Mouse (Mus musculus): Measurements from ENCODE around the gene Prim2. TPM values are rescaled to one million over a fixed set of nuclear protein-coding genes. Genes with fewer than 3 reads are reported as not detected.

Gene Prim2
- polyA plus RNA-seq, 1 experiment from 2014 or later, result 15.7 TPM

DNA sequence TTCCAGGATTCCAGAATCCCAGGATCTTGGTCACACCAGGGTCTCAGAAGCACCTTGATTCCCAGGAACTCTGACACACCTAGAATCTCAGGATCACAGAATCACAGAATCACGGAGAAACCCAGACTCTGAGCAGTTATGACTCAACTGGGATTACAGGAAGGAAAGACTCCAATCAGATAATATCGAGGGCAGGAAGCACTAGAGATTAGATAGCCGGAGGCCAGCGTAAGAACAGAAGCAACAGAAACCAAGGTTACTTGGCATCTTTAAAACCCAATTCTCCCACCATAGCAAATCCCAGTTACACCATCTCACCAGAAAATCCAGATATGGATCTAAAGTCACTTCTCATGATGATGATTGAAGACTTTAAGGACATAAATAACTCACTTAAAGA lies 113.0 kb downstream of the Prim2 start:
- H3K4me2 ChIP-seq (ENCODE audit: low read depth, low read length), result no peak overlapping the region
- WGBS (ENCODE audit: insufficient replicate concordance), result 39% methylated on average over 4 of the region's 4 CpGs
- no peaks in the 10 kb centered on the region for H3K36me3 ChIP-seq (replicated peaks; ENCODE audit: insufficient read depth, low read length)
- H3K9me3 ChIP-seq (ENCODE audit: low read length), result no peaks in the 10 kb centered on the region
- no peak overlapping the region for H3K27ac ChIP-seq (ENCODE audit: low read depth)
- no peak overlapping the region for H3K4me3 ChIP-seq (ENCODE audit: low read depth, low read length)
- DNase-seq (no peak), ATAC-seq (no peak)
- H3K9ac ChIP-seq (replicated peaks), result no peak overlapping the region
- TF ChIP-seq EP300 (IDR thresholded peaks at IDR 0.05; ENCODE audit: low read depth) (no peak), CTCF (IDR thresholded peaks at IDR 0.05; ENCODE audit: low read depth) (no peak)
- H3K4me1 ChIP-seq (ENCODE audit: insufficient read depth), result no peaks in the 10 kb centered on the region
- H3K27me3 ChIP-seq (ENCODE audit: insufficient read depth, low read length), result no peaks in the 10 kb centered on the region

GRCm38 (mm10) chr1:33555626-33556025 lies 114.0 kb downstream of the Prim2 start:
- Histone ChIP-seq H3K27me3 (ENCODE audit: insufficient read depth, low read length) (no peaks in the 10 kb centered on the region), H3K4me3 (ENCODE audit: low read depth, low read length) (no peak overlapping the region), H3K4me1 (ENCODE audit: insufficient read depth) (no peaks in the 10 kb centered on the region), H3K36me3 (replicated peaks; ENCODE audit: insufficient read depth, low read length) (no peaks in the 10 kb centered on the region), H3K9me3 (ENCODE audit: low read length) (no peaks in the 10 kb centered on the region), H3K4me2 (ENCODE audit: low read depth, low read length) (no peak overlapping the region), H3K9ac (replicated peaks) (no peak overlapping the region), H3K27ac (ENCODE audit: low read depth) (no peak overlapping the region)
- no peak for ATAC-seq
- TF ChIP-seq EP300 (IDR thresholded peaks at IDR 0.05; ENCODE audit: low read depth) (no peak), CTCF (IDR thresholded peaks at IDR 0.05; ENCODE audit: low read depth) (no peak)
- 89% methylated on average over 2 of the region's 2 CpGs for WGBS (ENCODE audit: insufficient replicate concordance)
- no peak for DNase-seq

GRCm38 (mm10) chr1:33551350-33551749 lies 118.2 kb downstream of the Prim2 start:
- no peak for TF ChIP-seq EP300 (IDR thresholded peaks at IDR 0.05; ENCODE audit: low read depth)
- no peak for TF ChIP-seq CTCF (IDR thresholded peaks at IDR 0.05; ENCODE audit: low read depth)
- no peaks in the 10 kb centered on the region for H3K36me3 ChIP-seq (replicated peaks; ENCODE audit: insufficient read depth, low read length)
- ATAC-seq (peak; percentile 29; the same call in 1 of the 2 replicates), DNase-seq (peak; percentile 25)
- no peak overlapping the region for H3K4me3 ChIP-seq (ENCODE audit: low read depth, low read length)
- no peaks in the 10 kb centered on the region for H3K4me1 ChIP-seq (ENCODE audit: insufficient read depth)
- no peak overlapping the region; the same call in 1 of the 2 replicates for H3K27ac ChIP-seq (ENCODE audit: low read depth)
- WGBS (ENCODE audit: insufficient replicate concordance), result 83% methylated on average over 9 of the region's 9 CpGs
- no peak overlapping the region for H3K9ac ChIP-seq (replicated peaks)
- H3K27me3 ChIP-seq (ENCODE audit: insufficient read depth, low read length), result no peaks in the 10 kb centered on the region
- no peaks in the 10 kb centered on the region for H3K9me3 ChIP-seq (ENCODE audit: low read length)
- H3K4me2 ChIP-seq (ENCODE audit: low read depth, low read length), result no peak overlapping the region

- H3K4me3 ChIP-seq (ENCODE audit: low read depth, low read length), result no peak overlapping the region
- 68% methylated on average over 7 of the region's 7 CpGs for WGBS (ENCODE audit: insufficient replicate concordance)
- H3K4me2 ChIP-seq (ENCODE audit: low read depth, low read length), result no peak overlapping the region
- H3K36me3 ChIP-seq (replicated peaks; ENCODE audit: insufficient read depth, low read length), result 0 out of 2 replicates have a peak, but pooled peaks cover 3% of the 10 kb centered on the region
- H3K4me1 ChIP-seq (ENCODE audit: insufficient read depth), result no peaks in the 10 kb centered on the region
- no peak overlapping the region for H3K27ac ChIP-seq (ENCODE audit: low read depth)
- no peak overlapping the region for H3K9ac ChIP-seq (replicated peaks)
- DNase-seq, result no peak
- H3K27me3 ChIP-seq (ENCODE audit: insufficient read depth, low read length), result no peaks in the 10 kb centered on the region
- ATAC-seq, result no peak
- no peaks in the 10 kb centered on the region for H3K9me3 ChIP-seq (ENCODE audit: low read length)
- TF ChIP-seq EP300 (IDR thresholded peaks at IDR 0.05; ENCODE audit: low read depth) (0 out of 2 replicates have a peak, but pooled peaks have one; percentile 35), CTCF (IDR thresholded peaks at IDR 0.05; ENCODE audit: low read depth) (no peak)
These were observed 127.9 kb downstream of the Prim2 start for GRCm38 (mm10) chr1:33541708-33542107.

- H3K9me3 ChIP-seq (ENCODE audit: low read length), result 0 out of 2 replicates have a peak, but pooled peaks cover 2% of the 10 kb centered on the region
- DNase-seq, result no peak
- H3K4me1 ChIP-seq (ENCODE audit: insufficient read depth), result no peaks in the 10 kb centered on the region
- TF ChIP-seq CTCF (IDR thresholded peaks at IDR 0.05; ENCODE audit: low read depth), result no peak
- TF ChIP-seq EP300 (IDR thresholded peaks at IDR 0.05; ENCODE audit: low read depth), result no peak
- H3K27me3 ChIP-seq (ENCODE audit: insufficient read depth, low read length), result no peaks in the 10 kb centered on the region
- no peak overlapping the region for H3K4me2 ChIP-seq (ENCODE audit: low read depth, low read length)
- ATAC-seq, result no peak
- H3K36me3 ChIP-seq (replicated peaks; ENCODE audit: insufficient read depth, low read length), result 0 out of 2 replicates have a peak, but pooled peaks cover 3% of the 10 kb centered on the region
- no peak overlapping the region for H3K27ac ChIP-seq (ENCODE audit: low read depth)
- no peak overlapping the region for H3K4me3 ChIP-seq (ENCODE audit: low read depth, low read length)
- no peak overlapping the region for H3K9ac ChIP-seq (replicated peaks)
These were observed 131.6 kb downstream of the Prim2 start for GRCm38 (mm10) chr1:33537948-33538347.

GRCm38 (mm10) chr1:33536272-33537004 lies 133.2 kb downstream of the Prim2 start:
- no peaks in the 10 kb centered on the region for H3K27me3 ChIP-seq (ENCODE audit: insufficient read depth, low read length)
- TF ChIP-seq EP300 (IDR thresholded peaks at IDR 0.05; ENCODE audit: low read depth), result no peak
- peak; percentile 57 for TF ChIP-seq CTCF (IDR thresholded peaks at IDR 0.05; ENCODE audit: low read depth)
- no peak overlapping the region for H3K4me3 ChIP-seq (ENCODE audit: low read depth, low read length)
- 0 out of 2 replicates have a peak, but pooled peaks cover 2% of the 10 kb centered on the region for H3K9me3 ChIP-seq (ENCODE audit: low read length)
- 90% methylated on average over 4 of the region's 4 CpGs for WGBS (ENCODE audit: insufficient replicate concordance)
- no peak overlapping the region for H3K9ac ChIP-seq (replicated peaks)
- DNase-seq, result no peak
- no peak overlapping the region for H3K27ac ChIP-seq (ENCODE audit: low read depth)
- H3K4me2 ChIP-seq (ENCODE audit: low read depth, low read length), result no peak overlapping the region
- 0 out of 2 replicates have a peak, but pooled peaks cover 2% of the 10 kb centered on the region for H3K4me1 ChIP-seq (ENCODE audit: insufficient read depth)
- H3K36me3 ChIP-seq (replicated peaks; ENCODE audit: insufficient read depth, low read length), result 0 out of 2 replicates have a peak, but pooled peaks cover 3% of the 10 kb centered on the region
- peak; percentile 33; the same call in 1 of the 2 replicates for ATAC-seq

Measured in liver, postnatal 0 days (tissue).